Mouse (Mus musculus) limb, embryonic 15.5 days (tissue): Measurements from ENCODE around the gene Rps3a1. TPM values are rescaled to one million over a fixed set of nuclear protein-coding genes. Genes with fewer than 3 reads are reported as not detected.
A peak's percentile ranks its signal among the peaks of the same experiment; 100 is the strongest.

Experiments used
- ATAC-seq: fragments of 200-750 bp; cut with Nextera tagmentation; 2 replicates; pipeline ENCODE4 v1.8.0; 2017; ENCODE audit warnings: low read depth, moderate TSS enrichment; ENCODE audit not compliant: insufficient number of reproducible peaks, low FRiP score, low TSS enrichment
- H3K27ac ChIP-seq: fragments of 300-500 bp; sonication (generic); 2 replicates; pipeline ENCODE4 v1.5.1; 2015; ENCODE audit warnings: moderate library complexity, mild to moderate bottlenecking, inconsistent platforms
- H3K27me3 ChIP-seq: fragments of 300-500 bp; sonication (generic); 2 replicates; pipeline ENCODE4 v1.6.1; 2015; ENCODE audit warnings: inconsistent platforms
- H3K36me3 ChIP-seq: fragments of 300-500 bp; sonication (generic); 2 replicates; pipeline ENCODE4 v1.6.1; 2015; ENCODE audit warnings: inconsistent platforms
- H3K4me1 ChIP-seq: fragments of 300-500 bp; sonication (generic); 2 replicates; pipeline ENCODE4 v1.6.1; 2015; ENCODE audit warnings: inconsistent platforms
- H3K4me2 ChIP-seq: fragments of 300-500 bp; sonication (generic); 2 replicates; pipeline ENCODE4 v1.6.1; 2015; ENCODE audit warnings: mild to moderate bottlenecking, inconsistent platforms
- H3K4me3 ChIP-seq: fragments of 300-500 bp; sonication (generic); 2 replicates; pipeline ENCODE4 v1.5.1; 2015; ENCODE audit warnings: mild to moderate bottlenecking, inconsistent platforms
- H3K9ac ChIP-seq: fragments of 300-500 bp; sonication (generic); 2 replicates; pipeline ENCODE4 v1.6.1; 2015; ENCODE audit warnings: inconsistent platforms
- H3K9me3 ChIP-seq: fragments of 300-500 bp; sonication (generic); 2 replicates; pipeline ENCODE4 v1.6.1; 2016; ENCODE audit warnings: inconsistent platforms
- WGBS: fragments of 180-500 bp; shearing (Covaris S2); methylation state at CpG from one replicate; pipeline ENCODE4 v1.1.7; 2015; 5-methylcytosine and 5-hydroxymethylcytosine counted together
- polyA plus RNA-seq: library from polyadenylated mRNA; unstranded; fragments of >200 nt; fragmentation: Nextera tagmentation; extraction: Ambion mirVana; gene quantifications from 2 replicates; pipeline ENCODE4 v1.2.1, GENCODE M21; 2015

Rps3a1 gene
- 1,155 and 1,318 TPM in 2 replicates for polyA plus RNA-seq

DNA sequence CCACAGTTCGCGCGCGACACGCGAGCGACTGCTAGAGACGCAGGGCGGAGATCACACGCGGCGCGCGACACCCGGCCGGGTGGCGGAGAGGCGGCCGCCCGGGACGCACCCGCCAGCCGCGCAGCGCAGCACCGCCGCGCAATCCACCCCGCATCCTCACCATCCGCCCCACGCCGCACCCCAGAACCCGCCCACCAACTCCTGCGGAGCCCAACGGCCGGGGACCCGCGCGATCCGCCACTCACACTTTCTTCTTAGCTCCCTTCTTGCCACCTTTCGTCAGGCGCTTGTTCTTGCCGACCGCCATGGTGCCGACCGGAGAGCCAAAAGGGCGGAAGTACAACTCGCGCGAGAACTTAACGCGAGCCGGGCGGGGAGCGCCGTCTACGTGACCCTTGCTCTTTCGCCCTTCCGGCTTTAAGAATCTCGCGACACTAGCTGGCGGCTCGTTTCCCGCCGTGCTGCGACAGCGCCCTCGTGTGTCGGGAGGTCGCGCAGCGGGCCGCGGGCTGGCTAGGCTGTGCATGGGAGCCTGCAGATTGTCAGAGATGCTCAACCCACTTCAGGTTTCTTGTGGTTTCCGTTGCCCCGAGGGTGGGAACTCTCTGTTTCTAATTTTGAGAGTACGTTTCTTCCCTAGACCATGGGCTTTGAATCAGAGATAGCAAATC, at the start of gene Rps3a1:
Rps3a1 (minus strand) TSS at position 440 of the 671 bp plus-strand sequence.
- H3K36me3 ChIP-seq, result peaks cover 35% of the 10 kb centered on the region
- H3K27me3 ChIP-seq, result no peaks in the 10 kb centered on the region
- WGBS, result under 1% methylated on average over 67 of the region's 77 CpGs
- peak; percentile 93 for ATAC-seq
- peak within 1 kb of the TSS; percentile 95 for H3K27ac ChIP-seq
- peak within 1 kb of the TSS; percentile 70 for H3K4me3 ChIP-seq
- H3K4me2 ChIP-seq, result peak within 1 kb of the TSS; percentile 62
- H3K4me1 ChIP-seq, result peaks cover 18% of the 10 kb centered on the region
- peak within 1 kb of the TSS; percentile 76 for H3K9ac ChIP-seq
- H3K9me3 ChIP-seq, result no peaks in the 10 kb centered on the region

DNA sequence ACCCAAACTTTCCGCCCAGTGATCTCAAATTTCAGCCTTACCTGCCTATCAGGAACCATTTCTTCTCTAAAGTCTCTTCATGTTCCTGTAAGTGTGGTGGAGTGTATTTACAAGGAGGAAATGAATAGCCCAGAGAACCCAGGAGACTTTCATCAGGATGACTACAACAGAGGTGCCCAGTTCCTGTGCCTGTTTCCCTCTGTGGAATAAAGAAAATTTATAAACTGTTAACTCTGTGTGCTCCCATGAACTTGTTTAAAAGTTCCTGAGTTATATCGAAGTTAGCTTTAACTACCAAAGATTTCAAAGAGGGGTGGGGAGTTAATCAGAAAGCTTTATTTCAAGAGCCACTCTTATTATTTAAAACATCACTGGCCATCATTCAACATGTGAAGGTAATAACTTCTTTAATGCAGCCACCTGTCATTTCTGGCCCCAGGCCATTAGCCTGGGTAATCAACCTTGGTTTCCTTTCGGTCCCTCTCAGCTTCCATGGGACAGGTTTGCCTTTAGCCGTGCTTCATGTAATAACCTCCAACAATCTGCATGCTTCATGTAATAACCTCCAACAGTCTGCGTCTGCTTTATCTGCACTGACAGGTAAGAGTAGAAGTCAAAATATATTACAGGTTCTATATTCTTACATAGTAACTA, 45.4 kb upstream of the Rps3a1 start:
- Histone ChIP-seq H3K27me3 (no peaks in the 10 kb centered on the region), H3K27ac (no peak overlapping the region), H3K9ac (no peak overlapping the region), H3K36me3 (no peaks in the 10 kb centered on the region), H3K4me1 (peaks cover 6% of the 10 kb centered on the region; the same call in 1 of the 2 replicates), H3K9me3 (no peaks in the 10 kb centered on the region), H3K4me3 (no peak overlapping the region), H3K4me2 (no peak overlapping the region)
- WGBS, result 13% methylated on average over 5 of the region's 5 CpGs
- ATAC-seq, result no peak

DNA sequence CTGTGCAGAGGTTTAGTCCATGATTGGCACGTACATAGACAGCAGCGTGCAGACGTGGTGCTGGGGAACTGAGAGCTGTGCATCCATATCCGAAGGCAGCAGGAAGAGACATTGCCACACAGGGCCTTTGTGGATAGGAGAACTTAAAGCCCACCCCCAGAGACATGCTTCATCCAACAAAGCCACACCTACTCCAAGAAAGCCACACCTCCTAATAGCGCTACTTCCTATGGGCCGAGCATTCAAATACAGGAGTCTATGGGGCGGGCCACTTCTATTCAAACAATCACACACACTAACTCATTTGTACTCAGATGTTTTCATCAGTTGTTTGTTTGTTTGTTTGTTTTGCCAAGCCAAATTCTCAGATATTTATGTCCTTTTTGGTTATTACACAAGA, 42.0 kb upstream of the Rps3a1 start:
- Histone ChIP-seq H3K27me3 (no peaks in the 10 kb centered on the region), H3K4me3 (no peak overlapping the region), H3K27ac (no peak overlapping the region), H3K4me1 (peaks cover 6% of the 10 kb centered on the region; the same call in 1 of the 2 replicates), H3K9me3 (no peaks in the 10 kb centered on the region), H3K9ac (no peak overlapping the region), H3K36me3 (no peaks in the 10 kb centered on the region), H3K4me2 (no peak overlapping the region)
- ATAC-seq, result no peak
- WGBS, result 87% methylated on average over 7 of the region's 7 CpGs

DNA sequence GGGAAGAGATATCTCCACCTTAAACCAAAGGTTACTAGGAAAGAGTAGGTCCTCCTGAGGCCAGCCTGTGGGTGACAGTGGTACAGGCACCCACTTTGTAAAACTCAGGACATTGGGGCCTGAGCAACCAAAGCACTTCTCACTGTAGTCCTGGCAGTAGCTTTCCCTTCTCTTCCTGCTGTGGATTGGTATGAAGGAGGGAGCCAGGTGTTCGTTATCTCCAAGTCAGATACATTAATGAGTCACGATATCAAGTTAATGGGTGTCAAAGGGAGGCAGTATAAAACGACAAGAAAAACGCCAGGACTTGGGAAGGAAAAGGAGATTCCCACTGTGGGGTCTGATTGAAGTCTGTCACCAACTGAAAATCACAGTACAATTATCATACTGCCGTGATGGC, 38.6 kb upstream of the Rps3a1 start:
- Histone ChIP-seq H3K9me3 (no peaks in the 10 kb centered on the region), H3K27me3 (no peaks in the 10 kb centered on the region), H3K36me3 (no peaks in the 10 kb centered on the region), H3K4me3 (no peak overlapping the region), H3K4me2 (no peak overlapping the region), H3K27ac (no peak overlapping the region), H3K4me1 (no peaks in the 10 kb centered on the region), H3K9ac (no peak overlapping the region)
- no peak for ATAC-seq
- WGBS, result 48% methylated on average over 5 of the region's 5 CpGs

DNA sequence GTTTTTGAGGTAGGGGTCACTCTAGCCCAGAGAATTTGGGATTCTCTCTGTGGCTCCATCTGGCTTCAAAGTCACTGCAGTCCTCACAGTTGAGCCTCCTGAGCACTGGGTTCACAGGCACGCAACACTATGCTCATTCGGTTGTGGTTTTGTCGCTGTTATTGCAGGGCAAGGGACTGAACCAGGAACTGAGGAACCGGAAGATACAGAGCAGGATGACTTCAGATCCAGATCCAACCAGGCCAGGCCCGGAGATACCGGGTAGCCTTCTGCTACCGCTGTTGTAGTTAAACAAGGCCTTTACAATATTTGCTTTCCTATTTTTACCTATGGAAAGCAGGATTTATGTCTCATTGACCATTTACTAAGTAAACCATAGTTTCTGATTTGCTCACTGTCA, 37.2 kb upstream of the Rps3a1 start:
- H3K27me3 ChIP-seq, result no peaks in the 10 kb centered on the region
- no peaks in the 10 kb centered on the region for H3K9me3 ChIP-seq
- no peaks in the 10 kb centered on the region for H3K4me1 ChIP-seq
- no peaks in the 10 kb centered on the region for H3K36me3 ChIP-seq
- ATAC-seq, result no peak
- no peak overlapping the region for H3K27ac ChIP-seq
- no peak overlapping the region for H3K9ac ChIP-seq
- no peak overlapping the region for H3K4me2 ChIP-seq
- WGBS, result 86% methylated on average over 7 of the region's 7 CpGs
- H3K4me3 ChIP-seq, result no peak overlapping the region

DNA sequence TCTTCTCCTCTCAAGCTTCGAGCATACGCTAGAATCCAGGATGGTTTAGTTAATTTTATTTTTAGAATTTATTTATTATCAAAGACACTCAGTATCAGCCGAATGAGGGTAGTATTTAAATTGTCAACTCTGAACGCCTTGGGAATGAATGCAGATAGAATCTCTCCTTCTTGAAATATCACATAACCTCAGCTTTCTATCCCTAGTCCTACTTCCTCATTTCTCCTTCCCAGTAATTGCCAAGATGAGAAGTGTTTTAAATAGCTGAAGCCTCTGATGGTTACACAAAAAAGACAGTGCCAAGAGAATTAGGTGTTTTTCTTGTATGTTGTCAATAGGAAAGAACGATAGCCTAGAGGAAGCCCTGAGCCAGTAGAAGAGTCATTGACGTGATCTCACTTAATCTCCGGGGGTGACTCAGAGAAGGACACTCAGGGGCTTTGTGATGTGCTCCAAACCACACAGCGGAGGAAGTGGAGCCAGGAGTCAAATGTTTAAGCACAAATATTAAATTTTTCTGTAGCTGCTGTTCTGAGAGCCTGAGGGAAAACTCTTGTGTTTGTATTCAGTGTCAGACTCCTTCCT, 26.4 kb upstream of the Rps3a1 start:
- no peak overlapping the region for H3K9ac ChIP-seq
- 74% methylated on average over 8 of the region's 8 CpGs for WGBS
- H3K4me2 ChIP-seq, result no peak overlapping the region
- H3K27ac ChIP-seq, result no peak overlapping the region
- ATAC-seq, result no peak
- no peaks in the 10 kb centered on the region for H3K9me3 ChIP-seq
- H3K4me1 ChIP-seq, result no peaks in the 10 kb centered on the region
- H3K36me3 ChIP-seq, result no peaks in the 10 kb centered on the region
- no peaks in the 10 kb centered on the region for H3K27me3 ChIP-seq
- no peak overlapping the region for H3K4me3 ChIP-seq

DNA sequence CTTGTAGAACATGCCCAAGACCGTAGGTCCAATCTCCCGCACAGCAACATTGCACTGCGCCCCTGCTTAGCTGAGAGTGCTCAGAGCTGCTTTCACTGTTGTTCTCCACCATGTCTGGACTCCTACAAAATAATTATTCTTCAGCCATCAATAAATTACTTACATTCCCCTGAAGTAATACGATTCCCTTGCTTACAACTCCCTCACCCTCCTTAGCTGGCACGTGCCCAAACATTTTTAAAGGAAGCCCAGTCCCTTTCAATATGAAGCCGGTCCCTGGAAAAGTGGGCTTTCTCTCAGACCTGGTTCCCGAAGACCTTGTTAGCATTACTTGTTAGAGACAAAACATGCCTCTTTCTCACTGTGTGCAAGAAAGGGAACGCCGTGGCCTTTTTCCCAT, 7.0 kb upstream of the Rps3a1 start:
- Histone ChIP-seq H3K9me3 (no peaks in the 10 kb centered on the region), H3K9ac (no peak overlapping the region), H3K4me1 (peaks cover 10% of the 10 kb centered on the region), H3K36me3 (no peaks in the 10 kb centered on the region), H3K4me2 (no peak overlapping the region), H3K4me3 (no peak overlapping the region), H3K27me3 (no peaks in the 10 kb centered on the region), H3K27ac (no peak overlapping the region)
- 42% methylated on average over 9 of the region's 9 CpGs for WGBS
- no peak for ATAC-seq

DNA sequence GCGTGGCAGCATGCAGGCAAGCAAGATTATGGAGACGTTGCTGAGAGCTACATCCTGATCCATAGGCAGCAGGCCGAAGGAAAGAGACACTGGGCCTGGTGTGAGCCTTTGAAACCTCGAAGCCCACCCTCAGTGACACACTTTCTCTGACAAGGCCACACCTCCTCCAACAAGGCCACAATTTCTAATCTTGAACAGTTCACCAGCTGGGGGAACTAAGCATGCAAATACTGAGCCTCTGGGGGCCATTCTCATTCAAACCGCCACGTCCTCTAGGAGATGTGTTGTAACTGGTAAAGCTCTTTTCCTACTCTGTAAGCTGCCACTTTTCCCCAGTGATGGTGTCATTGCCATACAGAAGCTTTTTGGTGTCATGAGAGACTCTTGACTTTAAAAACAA, 6.6 kb upstream of the Rps3a1 start:
- no peaks in the 10 kb centered on the region for H3K36me3 ChIP-seq
- H3K27me3 ChIP-seq, result no peaks in the 10 kb centered on the region
- no peak overlapping the region for H3K4me2 ChIP-seq
- no peak for ATAC-seq
- no peaks in the 10 kb centered on the region for H3K9me3 ChIP-seq
- 64% methylated on average over 6 of the region's 6 CpGs for WGBS
- peaks cover 10% of the 10 kb centered on the region for H3K4me1 ChIP-seq
- no peak overlapping the region for H3K27ac ChIP-seq
- no peak overlapping the region for H3K4me3 ChIP-seq
- no peak overlapping the region for H3K9ac ChIP-seq

DNA sequence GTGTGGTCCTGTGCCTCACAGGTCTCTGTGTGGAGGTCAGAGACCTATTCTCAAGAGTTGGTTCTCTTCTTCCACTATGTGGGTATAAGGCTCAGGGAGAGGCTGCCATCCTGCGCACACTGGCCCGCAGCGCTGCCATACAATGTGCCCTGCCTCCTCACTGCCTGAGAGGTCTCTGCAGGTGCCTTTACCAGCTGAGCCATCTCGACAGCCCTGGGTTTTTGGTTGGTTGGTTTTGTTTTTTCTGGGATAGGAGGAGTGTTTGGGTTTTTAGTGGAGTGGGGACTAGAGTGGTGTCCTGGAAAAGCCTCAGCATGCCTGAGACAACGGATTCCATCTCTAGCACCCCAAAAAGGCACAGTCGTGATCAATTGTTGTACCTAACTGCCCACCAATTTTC, 841 bp upstream of the Rps3a1 start:
- Histone ChIP-seq H3K4me1 (peaks cover 18% of the 10 kb centered on the region), H3K9ac (no peak overlapping the region), H3K27ac (no peak overlapping the region), H3K4me2 (no peak overlapping the region), H3K36me3 (peaks cover 26% of the 10 kb centered on the region), H3K9me3 (no peaks in the 10 kb centered on the region), H3K27me3 (no peaks in the 10 kb centered on the region), H3K4me3 (no peak overlapping the region)
- WGBS, result 83% methylated on average over 6 of the region's 6 CpGs
- ATAC-seq, result no peak

DNA sequence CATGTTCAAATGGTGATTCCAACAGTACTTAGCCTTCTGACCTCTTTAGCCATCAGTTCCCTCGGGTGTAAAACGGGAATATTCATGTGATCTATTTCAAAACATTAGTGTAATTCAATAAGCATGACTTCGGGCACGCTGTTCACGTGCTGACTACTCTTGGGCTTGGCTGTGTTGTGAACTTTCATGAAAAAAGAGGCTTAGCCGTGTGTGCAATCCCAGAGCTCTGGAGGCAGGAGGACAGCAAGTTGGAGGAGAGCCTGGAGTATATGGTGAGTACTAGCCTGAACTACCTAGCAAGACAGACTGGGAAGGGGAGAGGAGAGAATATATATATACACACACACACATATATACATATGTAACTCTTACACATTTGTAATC, 424 bp upstream of the Rps3a1 start:
- 22% methylated on average over 6 of the region's 6 CpGs for WGBS
- H3K4me3 ChIP-seq, result peak overlapping the region; percentile 16; the same call in 1 of the 2 replicates
- H3K27ac ChIP-seq, result no peak overlapping the region
- H3K4me2 ChIP-seq, result peak overlapping the region; percentile 36
- peaks cover 18% of the 10 kb centered on the region for H3K4me1 ChIP-seq
- H3K27me3 ChIP-seq, result no peaks in the 10 kb centered on the region
- no peaks in the 10 kb centered on the region for H3K9me3 ChIP-seq
- ATAC-seq, result no peak
- H3K9ac ChIP-seq, result no peak overlapping the region
- peaks cover 30% of the 10 kb centered on the region for H3K36me3 ChIP-seq

DNA sequence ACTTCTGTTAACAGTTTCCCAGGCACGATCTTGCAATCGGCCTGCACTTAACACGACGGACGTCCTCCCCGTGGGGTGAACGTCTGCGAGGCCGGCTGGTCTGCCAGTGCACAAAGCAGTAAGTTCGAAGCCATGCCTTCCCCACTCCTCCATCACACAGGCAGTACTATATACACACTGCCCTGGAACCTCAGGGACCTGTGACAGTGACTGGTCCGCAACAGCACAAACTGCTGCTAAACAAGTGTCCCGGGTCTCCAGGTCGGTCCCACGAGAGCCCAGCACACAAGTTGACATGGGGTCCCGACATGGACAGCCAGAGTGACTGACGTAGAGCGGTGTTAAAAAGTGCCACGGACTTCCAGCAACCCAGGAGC, 628 bp downstream of the Rps3a1 start:
- H3K27me3 ChIP-seq, result no peaks in the 10 kb centered on the region
- H3K4me2 ChIP-seq, result peak overlapping the region; percentile 62
- ATAC-seq, result no peak
- peak overlapping the region; percentile 70 for H3K4me3 ChIP-seq
- under 1% methylated on average over 18 of the region's 18 CpGs for WGBS
- H3K36me3 ChIP-seq, result peaks cover 38% of the 10 kb centered on the region
- H3K4me1 ChIP-seq, result peaks cover 18% of the 10 kb centered on the region
- H3K9ac ChIP-seq, result peak overlapping the region; percentile 76
- no peaks in the 10 kb centered on the region for H3K9me3 ChIP-seq
- peak overlapping the region; percentile 95 for H3K27ac ChIP-seq

DNA sequence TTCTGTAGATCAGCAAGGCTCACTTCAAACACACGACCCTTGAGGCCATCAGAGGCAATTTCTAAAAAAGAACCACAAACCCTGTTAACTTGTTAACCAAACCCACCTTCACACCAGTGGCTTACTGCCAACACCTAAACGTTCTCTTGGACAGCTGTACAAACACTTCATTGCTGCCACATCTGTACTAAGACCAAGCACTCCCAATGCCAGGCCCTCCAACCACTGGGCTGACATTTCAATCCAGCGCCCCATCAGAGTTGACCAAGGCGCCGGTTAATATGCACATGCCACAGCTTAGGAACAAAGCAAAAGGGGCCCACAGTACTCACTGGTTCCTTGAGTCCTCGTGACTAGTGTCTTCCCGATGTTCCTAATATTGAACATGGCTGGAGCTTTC, 1.1 kb downstream of the Rps3a1 start:
- Histone ChIP-seq H3K4me1 (peaks cover 18% of the 10 kb centered on the region), H3K4me3 (peak overlapping the region; percentile 70), H3K27ac (peak overlapping the region; percentile 5; the same call in 1 of the 2 replicates), H3K4me2 (peak overlapping the region; percentile 62), H3K9me3 (no peaks in the 10 kb centered on the region), H3K9ac (peak overlapping the region; percentile 76), H3K36me3 (peaks cover 41% of the 10 kb centered on the region), H3K27me3 (no peaks in the 10 kb centered on the region)
- ATAC-seq, result no peak
- WGBS, result 8% methylated on average over 7 of the region's 7 CpGs
